Mouse (Mus musculus) layer of hippocampus, postnatal 14 days (tissue): Measurements from ENCODE around the gene Prss50. TPM values are rescaled to one million over a fixed set of nuclear protein-coding genes. Genes with fewer than 3 reads are reported as not detected.

Experiments used
- DNase-seq, 2 experiments: peaks; one replicate each; pipeline ENCODE4 v3.0.0; 2021 to 2022; ENCODE audit warnings: low spot score in 2 of 2, mixed read lengths in 1 of 2
- total RNA-seq, 2 experiments: library from RNA; stranded (reverse); gene quantifications; 2 replicates each; pipeline ENCODE4 v1.2.3; 2021

Gene Prss50
- total RNA-seq, 2 experiments from 2014 or later = 0.36 TPM; not detected in 1

DNA sequence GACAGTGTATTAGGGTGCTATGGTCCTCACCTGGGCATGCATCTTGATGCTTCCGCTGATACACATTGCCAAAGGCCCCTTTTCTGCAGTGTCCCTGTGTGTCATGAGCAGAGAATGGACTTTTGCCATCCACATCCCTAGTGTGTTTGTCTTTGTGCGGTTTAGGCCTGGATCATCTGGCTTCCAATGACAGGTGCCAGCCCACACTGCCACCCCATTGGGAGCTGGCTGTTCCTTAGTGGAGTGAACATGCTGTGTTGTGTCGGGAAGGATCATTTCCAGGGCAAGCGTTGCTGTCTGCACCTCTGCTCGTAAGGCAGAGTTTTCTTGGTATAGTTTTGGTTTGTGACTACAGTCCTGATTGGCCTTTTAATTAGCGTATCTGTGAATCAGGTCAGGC is 43.4 kb downstream of the Prss50 start:
- no peak for DNase-seq

DNA sequence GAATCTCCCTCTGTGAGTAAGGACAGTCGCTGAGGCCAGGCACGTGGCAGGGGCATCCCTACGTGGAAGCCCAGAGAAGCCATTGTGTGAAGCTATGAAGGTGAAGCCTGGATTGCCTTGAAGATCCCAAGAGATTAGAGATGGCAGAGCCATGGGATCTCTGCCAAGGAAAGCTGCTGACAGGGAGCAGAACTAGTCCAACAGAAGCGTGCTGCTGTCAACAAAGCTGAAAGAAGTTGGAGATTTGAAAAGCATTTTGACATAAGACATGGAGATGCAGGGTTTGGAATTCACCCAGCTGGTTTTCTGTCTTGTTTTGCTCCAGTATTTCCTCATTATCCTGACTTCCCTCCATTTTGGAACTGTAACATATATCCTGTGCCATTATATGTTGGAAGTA is 44.5 kb downstream of the Prss50 start:
- DNase-seq = no peak

DNA sequence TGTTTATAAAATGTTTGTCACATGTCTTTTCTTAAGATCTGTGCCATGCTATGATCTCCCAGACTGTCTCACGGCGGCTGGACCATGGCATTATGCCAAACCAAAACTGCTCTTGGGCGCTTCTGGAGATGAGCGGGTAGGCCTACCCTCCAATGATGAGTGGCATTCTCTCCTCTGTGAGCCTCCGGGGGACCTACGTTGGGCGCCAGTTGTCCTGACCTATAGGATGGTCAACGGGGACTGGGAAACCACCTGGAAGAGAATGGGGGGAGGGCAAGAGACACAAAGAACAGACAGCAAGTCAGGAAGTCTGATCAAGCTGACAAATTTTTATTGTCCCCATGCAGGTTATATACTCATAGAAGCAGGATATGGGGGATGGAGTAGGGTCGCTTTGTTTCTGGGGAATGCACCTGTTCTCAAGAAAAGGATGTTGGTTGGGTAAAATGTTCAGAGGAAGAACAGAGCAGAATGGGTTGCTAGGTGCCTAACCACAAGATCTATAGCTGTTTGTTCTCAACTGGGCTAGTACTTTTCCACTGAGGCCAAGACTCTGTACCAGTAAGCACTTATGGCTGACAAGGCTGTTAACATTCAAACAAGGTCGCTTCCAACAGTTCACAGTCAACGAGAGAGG is 49.6 kb downstream of the Prss50 start:
- no peak for DNase-seq

DNA sequence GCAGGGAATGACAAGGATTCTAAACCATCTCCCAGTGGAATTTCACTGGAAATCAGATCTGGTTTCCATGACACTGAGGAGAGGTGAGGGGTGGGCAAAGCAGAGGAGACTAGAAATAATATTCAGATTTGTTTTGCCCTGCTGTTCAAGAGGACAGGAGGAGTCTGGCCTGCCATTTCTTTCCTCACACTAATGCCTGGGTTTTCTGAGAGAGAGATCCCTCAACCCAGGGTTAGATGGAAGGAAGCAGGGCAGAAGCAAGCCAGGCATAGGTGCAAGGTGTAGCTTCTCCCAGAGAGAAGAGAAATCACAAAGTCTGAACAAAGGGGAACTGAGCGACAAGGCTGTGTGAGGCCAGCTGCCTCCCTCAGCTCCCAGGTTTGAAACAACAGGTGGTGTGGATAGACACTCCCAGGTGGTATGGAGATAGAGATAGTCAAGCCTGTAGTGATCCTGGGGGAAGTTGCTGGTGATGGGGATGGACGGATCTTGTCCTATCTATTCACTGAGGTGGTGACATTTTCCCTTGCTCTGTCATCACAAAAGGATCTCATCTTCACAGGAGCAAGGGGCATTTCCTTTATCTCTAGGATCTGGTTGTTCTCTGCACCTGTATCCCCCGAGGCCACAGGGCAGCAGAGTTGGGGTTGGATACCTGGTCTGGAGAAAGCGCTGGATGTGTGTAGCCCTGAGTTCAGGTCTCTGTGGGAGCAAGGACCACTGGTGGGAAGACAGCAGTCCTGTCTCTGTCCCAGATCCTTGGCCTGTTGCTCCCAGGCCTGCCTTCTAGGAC is 50.3 kb downstream of the Prss50 start:
- DNase-seq = no peak

DNA sequence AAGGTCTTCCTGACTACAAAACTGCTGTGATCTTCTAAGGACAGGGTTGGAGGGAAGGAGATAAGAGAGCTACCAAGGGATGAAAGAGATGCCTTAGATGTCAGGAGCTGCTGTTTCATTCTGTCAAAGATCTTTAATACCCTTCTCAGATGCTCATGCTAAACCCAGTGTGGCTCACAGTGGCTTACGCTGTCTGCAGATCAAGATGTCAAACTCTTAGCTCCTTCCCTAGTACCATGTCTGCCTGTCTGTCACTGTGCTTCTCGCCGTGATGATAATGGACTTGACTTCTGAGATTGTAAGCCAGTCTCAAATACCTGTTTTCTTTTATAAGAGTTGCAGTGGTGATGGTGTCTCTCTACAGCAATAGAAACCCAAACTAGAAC is 50.9 kb downstream of the Prss50 start:
- no peak for DNase-seq

DNA sequence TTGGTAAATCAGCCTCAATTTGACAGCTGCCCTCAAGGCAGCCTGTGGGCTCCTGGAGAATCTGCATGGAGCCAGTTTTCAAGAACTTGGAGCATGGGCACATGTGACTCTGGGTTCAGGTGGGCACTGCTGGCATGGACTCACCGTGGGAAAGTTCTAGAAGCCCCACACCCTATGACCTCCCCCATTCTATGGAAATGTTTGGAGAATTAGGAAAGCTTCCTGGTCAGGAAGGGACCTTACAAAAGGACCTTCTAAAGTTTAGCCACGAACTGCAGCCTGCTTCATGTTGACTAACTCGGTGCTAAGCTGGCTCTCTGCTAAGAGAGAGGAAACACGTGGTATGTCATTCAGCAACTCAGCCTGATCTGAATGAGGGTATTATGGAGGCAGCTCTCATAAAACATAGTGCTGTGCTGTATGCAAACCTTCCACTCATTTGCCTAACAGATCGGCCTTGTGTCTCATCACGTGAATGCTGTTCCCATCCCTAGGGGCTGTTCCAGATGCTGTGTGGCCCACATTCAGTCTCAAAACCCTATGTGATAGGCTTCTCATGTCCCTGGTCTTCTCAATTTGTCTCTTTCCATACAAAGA is 51.7 kb downstream of the Prss50 start:
- peak in 1 of 2 experiments; percentile 38 for DNase-seq

Other genes with a start within 250 kb of the Prss50 start
- gene Nradd, start 233.5 kb upstream of the Prss50 start, total RNA-seq = 1 to 10 TPM; 2.1 to 2.6 TPM
- 1 to 10 TPM; 7.8 to 9.4 TPM for gene Nbeal2, start 203.8 kb upstream of the Prss50 start, total RNA-seq
- gene Ccdc12, start 201.5 kb upstream of the Prss50 start, total RNA-seq = 10 to 100 TPM; 40.1 to 47.1 TPM
- not detected for gene Myl3, start 116.1 kb upstream of the Prss50 start, total RNA-seq
- 1 to 10 TPM; 5.6 to 6.5 TPM for gene Pth1r, start 110.8 kb upstream of the Prss50 start, total RNA-seq
- not detected for gene Prss42, start 59.8 kb upstream of the Prss50 start, total RNA-seq
- not detected for gene Prss44, start 44.0 kb upstream of the Prss50 start, total RNA-seq
- gene Prss43, start 31.3 kb upstream of the Prss50 start, total RNA-seq = under 1 TPM; 0.21 to 0.55 TPM
- under 1 TPM; 0.31 to 0.65 TPM for gene Prss45, start 23.4 kb upstream of the Prss50 start, total RNA-seq
- gene Prss46, start 13.5 kb upstream of the Prss50 start, total RNA-seq = under 1 TPM in 1 of 2 experiments, not detected in 1; 0.31 TPM
- 10 to 100 TPM; 11.6 to 13.1 TPM for gene Als2cl, start 21.9 kb downstream of the Prss50 start, total RNA-seq
- gene Tmie, start 22.1 kb downstream of the Prss50 start, total RNA-seq = 1 to 10 TPM; 1.8 to 2.0 TPM
- gene Fam240a, start 58.9 kb downstream of the Prss50 start, total RNA-seq = not detected
- under 1 TPM; 0.37 to 0.57 TPM for gene Tdgf1, start 88.2 kb downstream of the Prss50 start, total RNA-seq
- gene Lrrc2, start 93.6 kb downstream of the Prss50 start, total RNA-seq = 1 to 10 TPM; 2.0 to 2.6 TPM
- gene Rtp3, start 132.6 kb downstream of the Prss50 start, total RNA-seq = under 1 TPM; 0.19 to 0.65 TPM
- under 1 TPM; 0.32 to 0.74 TPM for gene Ltf, start 161.3 kb downstream of the Prss50 start, total RNA-seq
- 1 to 10 TPM in 1 of 2 experiments, under 1 TPM in 1; 0.92 to 1.8 TPM for gene Ccrl2, start 199.6 kb downstream of the Prss50 start, total RNA-seq